Mouse (Mus musculus) ES-E14 (cell line): ENCODE data around the gene Gabarapl1.
"Not testable (repeated sequence)": the region's sequence is repeated elsewhere in the genome, so short reads cannot be mapped to it uniquely, and the experiment has no call there.

ENCODE experiments used
- CHD2 ChIP-seq: IDR thresholded peaks from 2 replicates; pipeline ENCODE4 v1.6.1; 2014; ENCODE audit warnings: mild to moderate bottlenecking, low read depth, low read length, inconsistent platforms
- HCFC1 ChIP-seq: IDR thresholded peaks from 2 replicates; pipeline ENCODE4 v1.6.1; 2012; ENCODE audit warnings: low read length, inconsistent platforms, borderline replicate concordance; ENCODE audit not compliant: insufficient read depth

DNA sequence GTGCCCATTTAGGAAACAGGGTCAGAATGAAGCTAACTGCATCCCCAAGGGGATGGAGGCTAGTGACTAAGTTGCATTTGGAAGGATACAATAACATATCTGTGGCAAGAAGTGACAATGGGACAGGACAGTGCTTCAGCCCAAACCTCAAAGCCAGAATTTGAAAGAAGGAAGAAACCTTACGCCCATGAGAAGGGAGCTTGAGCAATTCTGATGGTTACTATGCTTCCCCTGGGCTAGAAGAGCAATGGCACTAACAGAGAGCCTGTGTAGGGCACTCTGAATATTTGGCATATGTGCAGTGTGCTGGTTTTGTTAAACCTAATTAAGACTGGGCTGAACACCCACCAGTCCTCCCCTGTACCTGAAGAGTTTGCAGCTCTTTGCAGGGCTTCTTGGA, 33.4 kb upstream of the Gabarapl1 start:
- TF ChIP-seq CHD2, HCFC1: not testable (repeated sequence)
